Mouse (Mus musculus): ENCODE data around the gene Gm11172.

- TF ChIP-seq CTCF (IDR thresholded peaks at IDR 0.05; ENCODE audit: control insufficient read depth, insufficient read depth, insufficient read length): no peak
- TF ChIP-seq MYOD1 (IDR thresholded peaks at IDR 0.05; ENCODE audit: control insufficient read depth, insufficient read length, low read depth): no peak
- TF ChIP-seq MAX (IDR thresholded peaks at IDR 0.05): peak; percentile 92
- TF ChIP-seq CEBPB (IDR thresholded peaks at IDR 0.05; ENCODE audit: low read depth): no peak
- no peak for TF ChIP-seq MYOG (IDR thresholded peaks at IDR 0.05; ENCODE audit: control insufficient read depth, extremely low read depth, insufficient read length)
Observed at GRCm38 (mm10) chr16:10834911-10835587, 22.3 kb downstream of the Gm11172 start, which contains the start of gene Rmi2.
